Mouse (Mus musculus): ENCODE results near the gene Phactr2. TPM values are rescaled to one million over a fixed set of nuclear protein-coding genes. Genes with fewer than 3 reads are reported as not detected.
A peak's percentile ranks its signal among the peaks of the same experiment; 100 is the strongest.

Phactr2 gene
- polyA plus RNA-seq, 1 experiment from 2014 or later, result 10.8 TPM

- H3K4me3 ChIP-seq, result no peak overlapping the region
- H3K9me3 ChIP-seq (replicated peaks), result no peaks in the 10 kb centered on the region
- H3K27ac ChIP-seq (replicated peaks), result peak overlapping the region; percentile 49; the same call in 1 of the 2 replicates
- peaks cover 17% of the 10 kb centered on the region for H3K4me1 ChIP-seq
- H3K36me3 ChIP-seq, result peaks cover 23% of the 10 kb centered on the region
- WGBS, result 64% methylated on average over 10 of the region's 10 CpGs
- no peaks in the 10 kb centered on the region for H3K27me3 ChIP-seq (ENCODE audit: low read depth, poor library complexity, severe bottlenecking)
- DNase-seq (ENCODE audit: low spot score), result no peak
These were observed 301.4 kb downstream of the Phactr2 start for GRCm38 (mm10) chr10:13172798-13173221.

GRCm38 (mm10) chr10:13171461-13171860, 302.8 kb downstream of the Phactr2 start:
- no peak for DNase-seq (ENCODE audit: low spot score)
- Histone ChIP-seq H3K9me3 (replicated peaks) (no peaks in the 10 kb centered on the region), H3K27ac (replicated peaks) (no peak overlapping the region), H3K36me3 (peaks cover 10% of the 10 kb centered on the region), H3K27me3 (ENCODE audit: low read depth, poor library complexity, severe bottlenecking) (no peaks in the 10 kb centered on the region), H3K4me1 (peaks cover 17% of the 10 kb centered on the region), H3K4me3 (no peak overlapping the region)
- WGBS, result 74% methylated on average over 2 of the region's 2 CpGs

- H3K27me3 ChIP-seq (ENCODE audit: low read depth, poor library complexity, severe bottlenecking), result no peaks in the 10 kb centered on the region
- H3K4me3 ChIP-seq, result no peak overlapping the region
- DNase-seq (ENCODE audit: low spot score), result no peak
- 0 out of 2 replicates have a peak overlapping the region, but pooled peaks have one; percentile 17 for H3K27ac ChIP-seq (replicated peaks)
- no peaks in the 10 kb centered on the region for H3K9me3 ChIP-seq (replicated peaks)
- peaks cover 17% of the 10 kb centered on the region for H3K4me1 ChIP-seq
- 74% methylated on average over 12 of the region's 12 CpGs for WGBS
- H3K36me3 ChIP-seq, result peaks cover 6% of the 10 kb centered on the region
These were observed 303.3 kb downstream of the Phactr2 start for GRCm38 (mm10) chr10:13170739-13171448.

GRCm38 (mm10) chr10:13168461-13168860, 305.8 kb downstream of the Phactr2 start:
- WGBS, result 85% methylated on average over 5 of the region's 5 CpGs
- Histone ChIP-seq H3K36me3 (no peaks in the 10 kb centered on the region), H3K27ac (replicated peaks) (no peak overlapping the region), H3K4me3 (no peak overlapping the region), H3K27me3 (ENCODE audit: low read depth, poor library complexity, severe bottlenecking) (no peaks in the 10 kb centered on the region), H3K9me3 (replicated peaks) (no peaks in the 10 kb centered on the region; the same call in 1 of the 2 replicates), H3K4me1 (peaks cover 17% of the 10 kb centered on the region)
- DNase-seq (ENCODE audit: low spot score), result no peak

- 91% methylated on average over 4 of the region's 4 CpGs for WGBS
- no peak overlapping the region for H3K4me3 ChIP-seq
- peaks cover 3% of the 10 kb centered on the region; the same call in 1 of the 2 replicates for H3K9me3 ChIP-seq (replicated peaks)
- no peak for DNase-seq (ENCODE audit: low spot score)
- no peak overlapping the region for H3K27ac ChIP-seq (replicated peaks)
- H3K27me3 ChIP-seq (ENCODE audit: low read depth, poor library complexity, severe bottlenecking), result no peaks in the 10 kb centered on the region
- no peaks in the 10 kb centered on the region for H3K4me1 ChIP-seq
- no peaks in the 10 kb centered on the region for H3K36me3 ChIP-seq
These were observed 312.2 kb downstream of the Phactr2 start for GRCm38 (mm10) chr10:13162031-13162430.

- Histone ChIP-seq H3K9me3 (replicated peaks) (peaks cover 3% of the 10 kb centered on the region; the same call in 1 of the 2 replicates), H3K4me3 (no peak overlapping the region), H3K36me3 (no peaks in the 10 kb centered on the region), H3K4me1 (no peaks in the 10 kb centered on the region), H3K27ac (replicated peaks) (no peak overlapping the region), H3K27me3 (ENCODE audit: low read depth, poor library complexity, severe bottlenecking) (no peaks in the 10 kb centered on the region)
- WGBS, result 87% methylated on average over 4 of the region's 4 CpGs
- DNase-seq (ENCODE audit: low spot score), result no peak
These were observed 313.3 kb downstream of the Phactr2 start for GRCm38 (mm10) chr10:13160913-13161312.

Other genes starting within 250 kb of the Phactr2 start
- 20.7 and 23.8 TPM in 2 replicates for gene Fuca2, start 25.1 kb upstream of the Phactr2 start, polyA plus RNA-seq (2016; fragmentation: Nextera tagmentation; extraction: Ambion mirVana)
- gene Adat2, start 78.5 kb upstream of the Phactr2 start, polyA plus RNA-seq (2016; fragmentation: Nextera tagmentation; extraction: Ambion mirVana), result 4.0 and 4.5 TPM in 2 replicates
- gene Pex3, start 78.7 kb upstream of the Phactr2 start, polyA plus RNA-seq (2016; fragmentation: Nextera tagmentation; extraction: Ambion mirVana), result 18.9 and 19.3 TPM in 2 replicates

Data from midbrain, embryonic 10.5 days (tissue).